Mouse (Mus musculus) CH12.LX (cell line): Measurements from ENCODE around the gene Ptpn14. TPM values are rescaled to one million over a fixed set of nuclear protein-coding genes. Genes with fewer than 3 reads are reported as not detected.
A peak's percentile ranks its signal among the peaks of the same experiment; 100 is the strongest.
"Not testable (repeated sequence)": the region's sequence is repeated elsewhere in the genome, so short reads cannot be mapped to it uniquely, and the experiment has no call there.

Source experiments
- DNase-seq: peaks from one replicate; pipeline ENCODE4 v3.0.0-alpha.2; 2013; ENCODE audit errors: extremely low read depth
- H3K27ac ChIP-seq: 2 replicates; pipeline ENCODE4 v1.5.1; 2012; ENCODE audit warnings: low read depth, mild to moderate bottlenecking, control low read depth, moderate library complexity; ENCODE audit not compliant: insufficient read depth
- H3K27me3 ChIP-seq: replicated peaks from 2 replicates; pipeline ENCODE3; 2012; ENCODE audit warnings: inconsistent platforms
- H3K36me3 ChIP-seq, 2 experiments: replicated peaks in 1 of 2; 2 replicates each; pipeline versions ENCODE3 to v1.6.1; 2012; ENCODE audit warnings: inconsistent platforms in 1 of 2, low read length in 1 of 2, mild to moderate bottlenecking in 1 of 2, mixed read lengths in 1 of 2, moderate library complexity in 1 of 2; ENCODE audit not compliant: control insufficient read depth in 1 of 2, insufficient read depth in 1 of 2
- H3K4me1 ChIP-seq, 2 experiments: 2 replicates each; pipeline ENCODE4 v1.6.1; 2012; ENCODE audit warnings: inconsistent platforms in 1 of 2, moderate library complexity in 1 of 2; ENCODE audit not compliant: insufficient read depth in 2 of 2, control insufficient read depth in 1 of 2
- H3K4me2 ChIP-seq: 2 replicates; pipeline ENCODE4 v1.6.1; 2012; ENCODE audit warnings: low read depth, mild to moderate bottlenecking, control low read depth; ENCODE audit not compliant: poor library complexity, insufficient read depth, severe bottlenecking
- H3K4me3 ChIP-seq, 3 experiments: fragments of 150-350 bp in 1 of 3; sonication (generic) in 1 of 3; replicated peaks in 1 of 3; 2 replicates each; pipeline versions ENCODE3 to v1.5.1; 2011 to 2012; ENCODE audit warnings: low read depth in 2 of 3, low read length in 2 of 3, mild to moderate bottlenecking in 2 of 3, moderate library complexity in 2 of 3, control low read depth in 1 of 3, improper control_type of control experiment in 1 of 3, inconsistent platforms in 1 of 3, mixed read lengths in 1 of 3; ENCODE audit not compliant: poor library complexity in 1 of 3
- H3K79me2 ChIP-seq: replicated peaks from 2 replicates; pipeline ENCODE4 v1.6.1; 2012; ENCODE audit warnings: mild to moderate bottlenecking, moderate library complexity; ENCODE audit not compliant: control insufficient read depth, poor library complexity, insufficient read depth, severe bottlenecking; ENCODE audit errors: extremely low read depth
- H3K9ac ChIP-seq: 2 replicates; pipeline ENCODE4 v1.6.1; 2012; ENCODE audit warnings: low read depth, mild to moderate bottlenecking, control low read depth, moderate library complexity; ENCODE audit not compliant: insufficient read depth
- H3K9me3 ChIP-seq: replicated peaks from 2 replicates; pipeline ENCODE3; 2012; ENCODE audit warnings: low read length, inconsistent platforms, mixed read lengths
- BHLHE40 ChIP-seq: IDR thresholded peaks from 2 replicates; pipeline ENCODE4 v1.6.1; 2011; ENCODE audit warnings: mild to moderate bottlenecking, low read depth, low read length, improper control_type of control experiment
- CHD1 ChIP-seq: IDR thresholded peaks from 2 replicates; pipeline ENCODE4 v1.6.1; 2012; ENCODE audit warnings: low read depth, low read length, improper control_type of control experiment, inconsistent platforms
- CHD2 ChIP-seq: IDR thresholded peaks from 2 replicates; pipeline ENCODE4 v1.6.1; 2011; ENCODE audit warnings: low read length, improper control_type of control experiment
- E2F4 ChIP-seq: IDR thresholded peaks from 2 replicates; pipeline ENCODE4 v1.6.1; 2011; ENCODE audit warnings: low read depth, low read length, improper control_type of control experiment; ENCODE audit not compliant: insufficient replicate concordance
- ELF1 ChIP-seq: IDR thresholded peaks from 2 replicates; pipeline ENCODE4 v1.6.1; 2014; ENCODE audit warnings: low read depth, mild to moderate bottlenecking, inconsistent platforms, low read length, improper control_type of control experiment
- EP300 ChIP-seq: IDR thresholded peaks from 2 replicates; pipeline ENCODE4 v1.6.1; 2011; ENCODE audit warnings: low read length, improper control_type of control experiment
- ETS1 ChIP-seq: conservative IDR thresholded peaks from 2 replicates; pipeline ENCODE4 v1.6.1; 2012; ENCODE audit warnings: low read depth, mild to moderate bottlenecking, inconsistent platforms, low read length, improper control_type of control experiment, moderate library complexity
- GABPA ChIP-seq: IDR thresholded peaks from 2 replicates; pipeline ENCODE4 v1.6.1; 2012; ENCODE audit warnings: low read depth, low read length, improper control_type of control experiment, inconsistent platforms; ENCODE audit not compliant: insufficient replicate concordance
- HCFC1 ChIP-seq: IDR thresholded peaks from 2 replicates; pipeline ENCODE4 v1.6.1; 2012; ENCODE audit warnings: low read depth, mild to moderate bottlenecking, inconsistent platforms, low read length, improper control_type of control experiment
- IRF4 ChIP-seq: IDR thresholded peaks from 2 replicates; pipeline ENCODE4 v1.6.1; 2014; ENCODE audit warnings: low read depth, mild to moderate bottlenecking, inconsistent platforms, low read length, improper control_type of control experiment
- JUN ChIP-seq: IDR thresholded peaks from 2 replicates; pipeline ENCODE4 v1.6.1; 2011; ENCODE audit warnings: low read depth, mild to moderate bottlenecking, low read length, improper control_type of control experiment, moderate library complexity; ENCODE audit not compliant: insufficient read depth
- MAFK ChIP-seq: IDR thresholded peaks from 2 replicates; pipeline ENCODE4 v1.6.1; 2011; ENCODE audit warnings: low read length, improper control_type of control experiment; ENCODE audit not compliant: insufficient replicate concordance
- MEF2A ChIP-seq: IDR thresholded peaks from 2 replicates; pipeline ENCODE4 v1.6.1; 2014; ENCODE audit warnings: low read depth, mild to moderate bottlenecking, inconsistent platforms, low read length, improper control_type of control experiment, borderline replicate concordance
- MXI1 ChIP-seq: IDR thresholded peaks from 2 replicates; pipeline ENCODE4 v1.6.1; 2011; ENCODE audit warnings: mild to moderate bottlenecking, low read depth, low read length, improper control_type of control experiment
- MYC ChIP-seq: IDR thresholded peaks from 2 replicates; pipeline ENCODE4 v1.6.1; 2011; ENCODE audit warnings: low read depth, mild to moderate bottlenecking, improper control_type of control experiment, low read length
- NRF1 ChIP-seq: IDR thresholded peaks from 2 replicates; pipeline ENCODE4 v1.6.1; 2014; ENCODE audit warnings: low read depth, mild to moderate bottlenecking, inconsistent platforms, low read length, improper control_type of control experiment, moderate library complexity
- POLR2A ChIP-seq: IDR thresholded peaks from 2 replicates; pipeline ENCODE4 v1.6.1; 2011; ENCODE audit warnings: low read depth, mild to moderate bottlenecking, improper control_type of control experiment, low read length
- RAD21 ChIP-seq: IDR thresholded peaks from 2 replicates; pipeline ENCODE4 v1.6.1; 2011; ENCODE audit warnings: low read depth, mild to moderate bottlenecking, low read length, improper control_type of control experiment, moderate library complexity
- RCOR1 ChIP-seq: conservative IDR thresholded peaks from 2 replicates; pipeline ENCODE4 v1.6.1; 2012; ENCODE audit warnings: low read depth, mild to moderate bottlenecking, inconsistent platforms, low read length, improper control_type of control experiment
- SIN3A ChIP-seq: IDR thresholded peaks from 2 replicates; pipeline ENCODE4 v1.6.1; 2012; ENCODE audit warnings: low read length, improper control_type of control experiment, inconsistent platforms
- SMC3 ChIP-seq: IDR thresholded peaks from 2 replicates; pipeline ENCODE4 v1.6.1; 2011; ENCODE audit warnings: low read depth, low read length, improper control_type of control experiment
- TBP ChIP-seq: conservative IDR thresholded peaks from 2 replicates; pipeline ENCODE4 v1.6.1; 2011; ENCODE audit warnings: low read depth, low read length, improper control_type of control experiment
- TCF12 ChIP-seq: IDR thresholded peaks from 2 replicates; pipeline ENCODE4 v1.6.1; 2014; ENCODE audit warnings: low read depth, mild to moderate bottlenecking, inconsistent platforms, low read length, improper control_type of control experiment
- UBTF ChIP-seq: IDR thresholded peaks from 2 replicates; pipeline ENCODE4 v1.6.1; 2012; ENCODE audit warnings: low read depth, mild to moderate bottlenecking, inconsistent platforms, low read length, improper control_type of control experiment, moderate library complexity
- USF1 ChIP-seq: IDR thresholded peaks from 2 replicates; pipeline ENCODE4 v1.6.1; 2014; ENCODE audit warnings: low read depth, mild to moderate bottlenecking, inconsistent platforms, low read length, improper control_type of control experiment
- USF2 ChIP-seq: conservative IDR thresholded peaks from 2 replicates; pipeline ENCODE4 v1.6.1; 2011; ENCODE audit warnings: low read depth, low read length, improper control_type of control experiment
- ZKSCAN1 ChIP-seq: IDR thresholded peaks from 2 replicates; pipeline ENCODE4 v1.6.1; 2012; ENCODE audit warnings: low read depth, inconsistent platforms, low read length, improper control_type of control experiment, borderline replicate concordance
- ZNF384 ChIP-seq: IDR thresholded peaks from 2 replicates; pipeline ENCODE4 v1.6.1; 2012; ENCODE audit warnings: low read depth, low read length, improper control_type of control experiment, inconsistent platforms
- dilution Hi-C: fragments of 300-500 bp; cut with MboI; formaldehyde crosslinking; loops from 2 replicates; pipeline ENCODE4 v1.14.3; 2020; ENCODE audit warnings: low sequenced_read_pairs; ENCODE audit not compliant: extremely low pct_unique_long_range_greater_than_20kb, extremely low pct_ligation_motif_present
- in situ Hi-C: fragments of 300-500 bp; cut with MboI; formaldehyde crosslinking; loops from 3 replicates; pipeline ENCODE4 v1.14.3; 2019; ENCODE audit warnings: low sequenced_read_pairs, low pct_ligation_motif_present, low pct_unique_long_range_greater_than_20kb, mixed read lengths
- polyA plus RNA-seq: library from polyadenylated mRNA; unstranded; fragments of >175 nt; gene quantifications from 2 replicates; pipeline ENCODE4 v1.2.1, GENCODE M21; 2012; ENCODE audit warnings: low read depth; ENCODE audit not compliant: insufficient read length
- total RNA-seq, 2 experiments: library from RNA; depleted of rRNA; stranded (reverse); fragments of 300-350 nt in 1 of 2; fragments of >200 nt in 1 of 2; gene quantifications; 2 replicates each; pipeline ENCODE4 v1.2.3; 2012 to 2014

Gene Ptpn14
- total and polyA plus RNA-seq, 3 experiments, result under 0.01 to 0.10 TPM; not detected in 1

- peaks cover 3 to 16% of the 10 kb centered on the region in 2 experiments for H3K36me3 ChIP-seq
- H3K9me3 ChIP-seq, result no peaks in the 10 kb centered on the region
- peak overlapping the region in 2 of 3 experiments; percentile 63 to 76 for H3K4me3 ChIP-seq
- dilution Hi-C loops, result no loop called here
- no peak overlapping the region; the same call in 1 of the 2 replicates for H3K9ac ChIP-seq
- TF ChIP-seq ZNF384 (peak; percentile 20; the same call in 1 of the 2 replicates), BHLHE40 (0 out of 2 replicates have a peak, but pooled peaks have one; percentile 6), UBTF (no peak), SMC3 (no peak), POLR2A (no peak), SIN3A (0 out of 2 replicates have a peak, but pooled peaks have one; percentile 18), ZKSCAN1 (no peak), IRF4 (peak; percentile 55), RCOR1 (no peak), TBP (no peak), USF2 (no peak), GABPA (no peak), EP300 (peak; percentile 40; the same call in 1 of the 2 replicates), JUN (no peak), ETS1 (no peak), HCFC1 (no peak), MXI1 (peak; percentile 9; the same call in 1 of the 2 replicates), MYC (no peak), TCF12 (no peak), E2F4 (no peak), MEF2A (no peak), CHD1 (no peak), CHD2 (no peak), MAFK (no peak), ELF1 (no peak), NRF1 (no peak), RAD21 (no peak), USF1 (no peak)
- TF ChIP-seq, all 38 proteins: peak for 6
- no peak for DNase-seq
- Histone ChIP-seq H3K79me2 (peaks cover 13% of the 10 kb centered on the region), H3K4me2 (peak overlapping the region; percentile 96), H3K27me3 (peaks cover 10% of the 10 kb centered on the region), H3K27ac (no peak overlapping the region), H3K4me1 (peaks cover 0 to 22% of the 10 kb centered on the region in 2 experiments; a peak in 2 of 4 replicates)
- in situ Hi-C loops, result no loop called here
These were observed 38.8 kb upstream of the Ptpn14 start for GRCm38 (mm10) chr1:189689050-189689833.

GRCm38 (mm10) chr1:189692442-189692841 is 35.6 kb upstream of the Ptpn14 start:
- dilution Hi-C loops, H3K27ac ChIP-seq: not testable (repeated sequence)

More at GRCm38 (mm10) chr1:189692442-189692841, 35.6 kb upstream of the Ptpn14 start:
- H3K4me2 ChIP-seq, H3K4me1 ChIP-seq, H3K9ac ChIP-seq, in situ Hi-C loops, H3K9me3 ChIP-seq, H3K36me3 ChIP-seq, DNase-seq, H3K4me3 ChIP-seq, H3K79me2 ChIP-seq: not testable (repeated sequence)
- peaks cover 10% of the 10 kb centered on the region for H3K27me3 ChIP-seq
